Mouse (Mus musculus) kidney, adult 18-20 months (tissue): ENCODE data around the gene AU021092.

Experiments
- DNase-seq: peaks from one replicate; pipeline ENCODE4 v3.0.0; 2021

The AU021092 gene

DNA sequence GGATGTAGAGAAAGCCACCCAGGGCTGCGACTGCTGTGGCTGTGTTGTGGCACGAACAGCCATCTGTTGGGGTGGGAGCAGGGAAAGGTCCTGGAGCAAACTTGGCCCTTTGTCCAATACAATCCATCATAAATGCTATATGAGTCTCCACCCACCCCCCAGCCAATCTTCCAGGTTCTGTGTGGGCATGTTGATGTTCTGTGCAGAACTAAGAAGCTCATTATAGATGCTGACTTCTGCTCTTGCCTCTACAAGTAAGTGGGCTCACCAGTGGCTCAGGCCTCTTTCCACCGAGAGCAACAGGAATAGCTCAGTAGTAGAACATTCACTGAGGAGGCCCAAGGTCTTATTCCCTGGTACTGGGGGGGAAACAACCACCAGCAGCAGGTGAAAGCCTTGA, 9.9 kb downstream of the AU021092 start:
- no peak for DNase-seq

DNA sequence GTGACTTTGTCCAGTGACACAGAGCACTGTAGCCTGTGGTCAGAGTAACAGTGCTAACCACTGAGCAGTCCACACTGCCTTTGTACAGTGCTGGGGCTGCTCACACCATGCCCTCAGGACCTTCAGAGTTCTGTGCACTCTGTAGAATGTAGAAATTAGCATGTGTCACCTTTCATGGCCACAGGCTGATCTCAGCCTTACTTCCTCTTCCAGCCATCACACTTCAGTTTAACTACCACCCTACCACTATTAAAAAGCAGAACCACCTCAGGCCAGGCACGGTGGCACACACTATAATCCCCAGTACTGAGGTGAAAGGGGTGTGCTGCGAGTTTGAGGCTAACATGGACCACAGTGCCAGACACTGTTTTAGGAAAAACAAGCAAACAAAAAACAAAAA, 11.7 kb downstream of the AU021092 start:
- DNase-seq = no peak

DNA sequence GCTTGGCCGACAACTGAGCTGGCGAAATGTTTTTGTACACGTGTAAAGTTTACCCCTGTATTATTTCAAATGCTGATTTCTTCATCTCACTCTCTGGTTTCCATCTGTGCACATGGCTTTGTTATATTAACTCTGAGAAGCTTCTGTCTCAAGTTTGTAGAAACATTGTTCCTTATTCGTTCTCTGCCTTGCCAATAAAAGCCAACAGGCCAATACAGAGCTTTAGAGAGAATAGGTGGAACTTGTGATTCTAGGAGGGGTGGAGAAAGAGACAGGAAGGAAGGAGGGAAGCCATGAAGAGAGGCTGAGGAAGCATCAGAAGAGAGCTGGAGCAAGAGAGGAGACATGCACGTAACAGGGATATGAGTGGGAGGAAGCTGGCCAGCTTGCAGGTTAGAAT, 16.0 kb downstream of the AU021092 start:
- DNase-seq = no peak

DNA sequence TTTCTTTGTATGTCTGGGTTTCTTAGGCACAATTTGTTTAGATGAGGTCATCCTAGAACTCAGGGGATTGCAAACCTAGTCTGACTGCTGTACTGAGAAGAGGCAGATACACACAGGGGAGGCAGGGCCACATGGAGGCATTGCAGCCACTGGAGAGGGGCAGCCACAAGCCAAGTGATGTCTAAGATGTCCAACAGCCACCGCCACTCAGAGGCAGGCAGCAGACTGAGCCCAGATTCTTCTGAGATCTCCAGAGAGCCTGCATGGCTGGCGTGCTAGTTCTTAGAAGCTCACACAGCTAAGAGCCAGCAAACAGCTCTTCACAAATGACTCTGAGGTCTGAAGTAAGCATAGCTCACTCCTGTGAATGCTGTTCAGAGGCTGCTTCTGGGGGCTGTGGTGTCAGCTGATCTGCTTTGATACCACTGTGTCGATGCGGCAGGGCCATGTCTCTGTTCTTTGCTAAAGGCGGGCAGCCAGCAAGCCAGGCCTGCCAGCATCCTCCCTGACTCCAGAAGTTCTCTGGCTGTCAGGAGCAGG, 16.6 kb downstream of the AU021092 start:
- DNase-seq = no peak

DNA sequence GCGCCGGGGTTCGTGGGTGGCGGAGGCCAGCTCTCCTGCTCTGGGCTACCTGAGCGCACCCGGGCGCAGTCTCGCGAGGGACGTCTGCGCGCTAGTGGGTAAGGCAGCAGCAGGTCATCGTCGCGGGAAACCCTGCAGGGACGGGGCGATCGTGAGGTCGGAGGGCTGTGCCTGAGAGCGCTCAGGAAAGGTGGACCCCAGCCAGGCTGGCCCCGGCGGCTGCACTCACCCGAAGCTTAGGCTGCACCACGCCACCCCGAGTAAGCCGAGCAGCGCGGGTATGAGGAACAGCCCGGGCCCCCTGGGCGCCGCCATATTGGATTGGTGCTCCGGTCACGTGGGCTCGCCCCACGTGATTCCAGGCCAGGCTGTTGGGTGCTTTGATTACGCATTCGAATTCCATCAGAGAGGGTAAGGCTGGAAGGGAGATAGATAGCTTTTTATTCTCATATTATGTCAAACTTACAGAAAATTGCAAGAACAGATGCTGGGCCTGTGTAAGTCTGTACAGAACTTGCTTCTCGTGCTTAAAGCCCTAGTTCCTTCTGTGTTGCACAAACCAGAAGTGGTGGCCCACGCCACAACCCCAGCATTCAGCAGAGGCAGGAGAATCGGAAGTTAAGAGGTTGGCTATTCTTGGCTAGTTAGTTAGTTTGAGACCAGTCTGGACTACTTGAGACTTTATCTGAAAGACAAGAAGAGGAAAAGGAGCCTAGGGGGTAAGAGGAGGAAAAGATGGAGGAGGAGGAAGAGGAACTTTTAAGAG, 18.2 kb downstream of the AU021092 start, which contains the start of gene Nagpa:
Nagpa (minus strand) TSS at position 345 of the 766 bp plus-strand sequence.
- peak; percentile 85 for DNase-seq

DNA sequence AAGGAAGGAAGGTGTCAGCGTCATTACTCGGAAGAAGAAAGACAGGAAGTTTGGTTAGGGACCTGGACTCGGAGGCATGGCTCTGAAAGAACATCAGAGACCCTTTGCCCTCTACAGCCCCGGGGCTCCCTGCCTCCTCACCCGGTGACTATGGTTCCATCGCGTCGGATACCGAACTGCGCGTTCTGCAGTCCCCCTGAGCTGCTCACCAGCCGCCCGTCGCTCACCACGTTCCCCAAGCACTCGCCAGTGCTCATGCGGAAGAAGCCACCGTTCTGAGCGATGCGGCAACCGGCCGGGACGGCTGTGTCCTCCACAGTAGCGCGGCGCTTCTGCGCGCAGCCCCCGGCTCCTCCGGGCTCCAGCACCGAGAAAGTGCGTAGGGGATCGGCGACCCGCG, 18.9 kb downstream of the AU021092 start:
- DNase-seq = peak; percentile 43

DNA sequence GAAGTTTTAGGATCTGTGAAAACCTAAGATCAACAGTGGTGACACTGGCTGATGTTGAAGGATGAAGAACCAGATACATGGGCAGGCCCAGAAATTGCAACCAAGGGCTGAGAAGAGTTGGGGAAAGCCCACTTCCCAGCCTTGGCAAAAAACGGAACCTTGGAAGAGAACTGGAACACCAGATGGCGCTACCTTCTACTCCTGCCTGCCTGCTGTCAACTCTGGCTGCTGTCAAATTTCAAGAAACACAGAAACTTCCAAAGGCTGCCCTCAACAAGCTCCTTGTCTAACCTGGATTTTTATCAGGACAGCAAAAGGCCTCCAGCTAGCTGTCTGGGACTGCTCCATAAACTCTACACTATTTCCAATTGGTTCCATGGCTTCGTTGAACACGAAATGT, 19.4 kb downstream of the AU021092 start:
- peak; percentile 68 for DNase-seq

DNA sequence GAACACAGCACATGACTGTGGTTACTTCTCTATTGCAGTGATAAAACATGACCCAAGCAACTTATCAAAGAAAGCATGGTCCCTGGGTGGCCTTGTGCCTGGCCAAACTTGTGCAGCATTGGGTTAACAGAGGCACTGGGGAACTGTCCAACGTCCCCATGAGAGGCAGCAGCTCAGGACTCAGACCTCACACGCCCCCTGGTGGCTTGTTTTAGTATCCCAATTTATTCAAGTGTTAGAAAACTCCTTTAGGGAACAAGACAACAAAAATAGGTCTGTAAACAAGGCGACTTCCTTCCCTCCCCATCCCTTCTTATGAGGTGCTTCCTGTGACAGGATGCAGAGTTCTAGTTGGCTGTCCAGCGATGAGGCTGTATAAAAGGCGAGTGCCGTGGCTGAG, 27.0 kb downstream of the AU021092 start:
- peak; percentile 54 for DNase-seq

DNA sequence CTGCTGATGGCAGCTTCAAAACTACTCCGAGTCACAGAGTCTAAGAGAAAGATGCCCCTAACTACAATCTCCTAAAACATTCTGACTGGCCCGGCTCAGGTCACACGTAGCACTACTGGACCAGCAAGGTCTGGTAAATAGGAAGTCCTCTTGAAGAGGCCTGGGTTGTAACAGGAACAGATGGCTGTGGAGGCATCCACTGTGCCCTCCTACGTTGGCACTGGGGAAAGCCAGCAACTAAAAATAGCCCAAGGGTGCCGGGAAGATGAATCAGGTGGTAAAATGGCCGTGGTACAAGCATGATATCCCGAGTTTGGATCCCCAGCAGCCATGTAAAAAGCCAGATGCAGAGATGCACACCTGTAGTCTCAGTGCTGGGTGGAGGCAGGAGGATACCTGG, 35.9 kb downstream of the AU021092 start:
- DNase-seq = no peak

DNA sequence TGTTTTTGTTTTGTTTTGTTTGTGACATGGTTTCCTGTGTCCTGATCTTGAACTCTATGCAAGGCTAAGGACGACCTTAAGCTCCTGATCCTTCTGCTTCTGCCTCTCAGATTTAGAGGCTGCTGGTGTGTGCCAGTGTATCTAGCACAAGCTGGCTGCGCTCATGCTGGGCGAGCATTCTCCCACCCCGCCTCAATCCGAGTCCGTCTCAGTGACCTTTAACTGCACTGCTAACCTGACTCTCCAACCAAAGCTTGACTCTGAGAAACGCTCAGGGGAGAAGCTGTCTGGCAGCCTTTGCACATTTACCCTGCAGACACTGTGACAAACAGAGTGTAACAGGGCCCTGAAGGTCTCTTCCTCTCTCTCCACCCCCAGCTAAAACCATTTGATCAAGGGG, 36.4 kb downstream of the AU021092 start:
- peak; percentile 10 for DNase-seq

DNA sequence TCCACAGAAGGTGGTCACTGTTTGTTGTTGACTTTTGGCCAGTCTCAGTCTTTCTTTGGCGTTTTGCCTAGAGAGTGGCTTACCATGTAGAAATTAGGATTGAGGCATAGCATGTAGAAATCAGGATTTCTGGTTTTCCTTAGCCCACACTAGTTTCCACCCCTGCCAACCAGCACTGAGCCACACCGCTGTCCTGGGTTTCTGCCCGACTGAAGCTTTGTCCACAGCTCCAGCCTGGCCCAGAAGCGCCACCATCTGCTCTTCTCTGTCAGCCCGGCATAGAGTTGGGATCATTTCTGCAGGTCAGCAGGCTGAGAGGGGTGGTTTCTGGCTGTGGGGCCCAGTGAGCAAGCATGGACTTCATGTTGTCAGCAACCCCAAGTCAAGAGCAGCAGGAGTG, 37.1 kb downstream of the AU021092 start:
- no peak for DNase-seq

DNA sequence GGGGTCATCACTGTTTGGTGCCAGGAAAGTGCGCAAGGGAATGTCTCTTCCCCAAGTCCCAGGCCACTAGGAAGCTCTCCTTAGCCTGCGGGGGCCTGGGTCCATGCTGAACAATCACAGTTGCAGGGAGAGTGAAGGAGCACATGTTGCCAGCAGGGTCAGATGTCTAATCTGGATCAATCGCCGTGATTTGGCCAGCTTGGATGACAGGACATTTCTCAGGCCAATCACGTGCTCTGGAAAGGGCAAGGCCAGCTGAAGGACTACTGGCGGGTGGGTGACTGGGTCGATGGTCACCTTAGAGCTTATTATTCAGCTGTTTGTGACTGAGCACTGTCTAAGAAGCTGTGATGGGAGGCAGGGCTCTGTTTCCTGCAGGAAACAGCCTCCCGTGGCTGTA, 38.0 kb downstream of the AU021092 start:
- DNase-seq = no peak

DNA sequence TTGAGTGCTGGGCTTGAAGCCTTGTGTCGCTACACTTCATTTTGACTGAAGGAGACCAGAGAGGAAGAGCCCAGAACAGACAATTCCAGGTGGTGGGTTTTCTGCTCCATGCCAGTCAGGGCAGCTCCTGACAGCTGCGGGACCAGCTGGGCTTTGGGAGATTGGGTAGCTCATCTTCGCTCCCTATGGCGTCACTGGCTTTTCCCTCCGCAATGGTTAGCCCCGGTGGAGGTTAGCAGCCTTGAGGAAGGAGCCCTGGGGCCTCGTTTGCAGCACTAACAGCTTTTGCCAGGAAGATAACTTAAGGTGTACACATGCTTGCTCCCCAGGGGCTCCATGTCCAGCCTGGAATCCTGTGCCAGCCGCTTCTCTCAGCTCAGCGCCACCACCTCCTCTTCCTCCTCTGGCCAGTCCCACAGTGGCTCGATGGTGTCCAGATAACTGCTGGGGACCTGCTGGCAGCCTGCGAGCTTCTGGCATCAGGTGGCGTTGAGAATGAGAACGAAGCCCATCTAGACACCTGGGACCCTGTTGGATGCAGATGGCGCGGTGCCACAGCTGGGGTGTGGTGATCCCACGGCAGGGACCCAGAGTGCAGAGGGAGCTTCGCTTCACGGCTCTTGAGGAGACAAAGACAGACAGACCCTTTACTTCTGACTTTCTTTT, 38.7 kb downstream of the AU021092 start:
- no peak for DNase-seq

DNA sequence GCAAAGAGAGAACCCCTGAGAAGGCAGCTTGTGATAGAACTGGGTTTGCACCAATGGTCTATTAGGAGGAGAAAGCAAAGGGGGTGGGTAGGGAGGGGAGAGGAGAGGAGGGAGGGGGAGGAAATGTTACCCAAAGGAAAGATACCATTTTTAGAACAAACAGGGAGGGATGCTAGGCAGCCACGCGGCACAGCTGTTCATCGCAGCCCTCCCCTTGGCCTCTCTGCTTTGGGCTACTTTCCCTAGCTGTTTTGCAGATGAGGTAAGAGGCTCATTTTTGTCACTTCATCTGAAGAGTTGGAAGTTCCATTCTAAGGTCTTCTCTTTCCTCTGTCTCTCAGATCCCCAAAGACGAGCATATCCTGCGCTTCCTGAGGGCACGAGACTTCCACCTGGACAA, 49.5 kb downstream of the AU021092 start:
- no peak for DNase-seq

DNA sequence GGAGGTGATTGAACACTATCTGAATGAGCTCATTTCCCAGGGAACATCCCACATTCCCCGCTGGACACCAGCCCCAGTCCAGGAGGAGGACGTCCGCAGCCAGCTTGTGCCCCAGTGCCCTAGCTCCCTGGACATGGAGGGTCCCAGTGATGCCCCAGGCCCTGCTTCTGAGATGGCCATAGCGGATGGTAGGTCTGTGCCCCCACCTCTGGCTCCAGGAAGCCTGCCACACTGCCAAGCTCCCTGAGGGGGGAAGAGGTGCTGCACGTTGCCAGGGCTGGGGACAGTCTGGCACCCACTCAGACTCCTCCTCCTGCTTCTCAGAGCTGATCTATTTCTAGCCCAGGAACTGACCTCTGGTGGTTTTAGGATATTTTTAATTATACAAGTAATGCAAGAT, 53.3 kb downstream of the AU021092 start:
- peak; percentile 8 for DNase-seq

DNA sequence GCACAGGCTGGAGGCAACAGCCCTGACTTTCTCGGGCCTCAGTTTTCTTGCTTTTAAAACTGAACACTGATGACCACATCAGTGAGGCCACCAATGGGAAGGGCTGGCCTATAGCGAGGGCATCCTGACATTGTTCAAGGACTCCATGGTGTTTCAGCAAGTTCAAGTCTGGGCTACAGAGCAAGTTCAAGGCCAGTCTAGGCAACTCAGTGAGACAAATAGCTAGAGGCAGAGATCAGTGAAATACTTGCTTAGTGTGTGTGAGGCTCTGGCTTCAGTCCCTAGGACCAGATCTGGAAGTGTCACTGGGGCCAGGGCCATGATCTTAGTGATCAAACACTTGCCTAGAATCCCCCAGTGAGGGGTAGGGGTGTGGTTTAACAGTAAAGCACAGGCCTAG, 54.1 kb downstream of the AU021092 start:
- no peak for DNase-seq

DNA sequence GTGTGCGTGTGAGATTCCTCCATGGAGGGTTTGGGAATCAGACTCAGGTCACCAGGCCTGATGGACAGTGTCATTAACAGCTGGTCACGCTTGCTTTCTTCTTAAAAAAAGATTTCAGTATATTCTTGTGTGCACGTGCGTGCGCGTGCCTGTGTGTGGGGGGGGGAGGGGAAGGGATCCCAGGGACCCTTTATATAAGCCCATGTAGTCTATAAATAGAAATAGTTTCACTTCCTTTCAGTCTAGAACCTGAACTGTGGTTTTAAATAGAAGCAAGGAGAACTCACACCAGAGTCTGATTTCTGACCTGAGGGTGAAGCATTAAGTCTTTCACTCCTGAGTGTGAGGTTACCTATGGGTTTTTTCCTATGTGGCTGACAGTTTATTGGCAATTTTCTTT, 57.8 kb downstream of the AU021092 start:
- DNase-seq = no peak
